Mouse (Mus musculus): ENCODE data around the gene Slc17a9. TPM values are rescaled to one million over a fixed set of nuclear protein-coding genes. Genes with fewer than 3 reads are reported as not detected.
"Not testable (repeated sequence)": the region's sequence is repeated elsewhere in the genome, so short reads cannot be mapped to it uniquely, and the experiment has no call there.

The Slc17a9 gene
- total and polyA plus RNA-seq, 3 experiments = 6.7 to 16.1 TPM; not detected in 1

DNA sequence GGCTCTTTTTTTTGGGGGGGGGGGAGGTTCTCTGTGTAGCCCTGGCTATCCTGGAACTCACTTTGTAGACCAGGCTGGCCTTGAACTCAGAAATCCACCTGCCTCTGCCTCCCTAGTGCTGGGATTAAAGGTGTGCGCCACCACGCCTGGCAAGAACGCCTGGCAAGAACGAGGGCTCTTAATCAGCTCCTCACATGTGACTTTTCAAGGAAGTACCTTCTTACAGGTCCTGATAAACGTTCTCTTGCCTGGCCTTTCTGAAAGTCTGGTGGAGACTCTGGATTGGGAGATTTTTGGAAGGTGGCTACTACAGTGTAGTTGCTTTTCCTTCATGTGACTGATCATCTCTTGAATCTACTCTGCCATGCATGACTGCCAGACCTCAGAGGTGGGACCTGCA lies 2.3 kb upstream of the Slc17a9 start:
- H3K27me3 ChIP-seq (ENCODE audit: control insufficient read depth in 1 of 2, insufficient read depth in 2 of 2, low read length in 2 of 2); H3K4me3 ChIP-seq (ENCODE audit: control insufficient read depth in 1 of 2, insufficient read depth in 1 of 2, low read depth in 2 of 2, low read length in 2 of 2); H3K9me3 ChIP-seq (replicated peaks; ENCODE audit: insufficient read depth, low read length); H3K9ac ChIP-seq (ENCODE audit: control insufficient read depth, low read depth, low read length, poor library complexity, severe bottlenecking); H3K79me2 ChIP-seq (ENCODE audit: control insufficient read depth, insufficient read depth, low read length, poor library complexity): not testable (repeated sequence)
- TF ChIP-seq USF1 (IDR thresholded peaks at IDR 0.05; ENCODE audit: low read depth, low read length) (peak; percentile 62; the same call in 1 of the 2 replicates), TBP (IDR thresholded peaks at IDR 0.05; ENCODE audit: low read depth, low read length) (peak; percentile 92), MAX (IDR thresholded peaks at IDR 0.05; ENCODE audit: low read length) (peak; percentile 35; the same call in 1 of the 2 replicates), ETS1 (IDR thresholded peaks at IDR 0.05; ENCODE audit: low read depth, low read length) (peak; percentile 57; the same call in 1 of the 2 replicates), TAL1 (IDR thresholded peaks at IDR 0.05; ENCODE audit: low read length) (peak; percentile 34; the same call in 1 of the 2 replicates), MYC (IDR thresholded peaks at IDR 0.05; ENCODE audit: low read depth, low read length) (0 out of 2 replicates have a peak, but pooled peaks have one; percentile 28), EP300 (IDR thresholded peaks at IDR 0.05; ENCODE audit: low read depth in 1 of 2, low read length in 2 of 2) (peak in 1 of 2 experiments; percentile 47; a peak in 1 of 4 replicates), GATA1 (IDR thresholded peaks at IDR 0.05; ENCODE audit: low read depth, low read length) (peak; percentile 46)
- Histone ChIP-seq H3K36me3 (ENCODE audit: control insufficient read depth in 1 of 2, insufficient read depth in 2 of 2, low read length in 2 of 2) (peaks cover 17 to 36% of the 10 kb centered on the region in 2 experiments), H3K27ac (ENCODE audit: control insufficient read depth, low read depth, low read length) (peak overlapping the region; percentile 47), H3K4me1 (ENCODE audit: control insufficient read depth in 1 of 2, insufficient read depth in 2 of 2, low read length in 2 of 2) (peaks cover 15 to 43% of the 10 kb centered on the region in 2 experiments)
- peak; percentile 63 for DNase-seq (ENCODE audit: low read depth, low spot score)

DNA sequence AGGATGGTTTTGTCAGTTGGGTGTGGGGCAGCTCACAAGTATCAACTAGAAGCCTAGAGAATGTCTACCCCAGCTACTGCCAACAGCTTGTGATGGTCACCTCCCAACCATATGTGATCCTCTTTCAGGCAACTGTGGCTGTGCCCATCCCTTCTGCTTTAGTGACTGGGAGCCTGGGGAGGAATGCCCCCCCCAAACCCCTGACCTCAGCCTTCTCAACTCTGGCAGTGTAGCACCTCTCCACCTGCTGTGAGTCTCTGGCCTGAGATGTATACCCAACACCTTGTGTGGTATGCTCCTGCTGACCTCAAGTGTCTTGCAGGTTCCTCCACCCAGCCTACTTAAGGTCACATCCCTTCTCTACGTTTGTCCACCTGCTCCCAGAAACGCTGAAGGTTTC lies 1.2 kb upstream of the Slc17a9 start:
- Histone ChIP-seq H3K27me3 (ENCODE audit: control insufficient read depth in 1 of 2, insufficient read depth in 2 of 2, low read length in 2 of 2) (no peaks in the 10 kb centered on the region), H3K9ac (ENCODE audit: control insufficient read depth, low read depth, low read length, poor library complexity, severe bottlenecking) (no peak overlapping the region), H3K4me1 (ENCODE audit: control insufficient read depth in 1 of 2, insufficient read depth in 2 of 2, low read length in 2 of 2) (peaks cover 15 to 53% of the 10 kb centered on the region in 2 experiments), H3K79me2 (ENCODE audit: control insufficient read depth, insufficient read depth, low read length, poor library complexity) (peaks cover 4% of the 10 kb centered on the region; the same call in 1 of the 2 replicates), H3K36me3 (ENCODE audit: control insufficient read depth in 1 of 2, insufficient read depth in 2 of 2, low read length in 2 of 2) (peaks cover 13 to 44% of the 10 kb centered on the region in 2 experiments), H3K4me3 (ENCODE audit: control insufficient read depth in 1 of 2, insufficient read depth in 1 of 2, low read depth in 2 of 2, low read length in 2 of 2) (no peak overlapping the region), H3K9me3 (replicated peaks; ENCODE audit: insufficient read depth, low read length) (no peaks in the 10 kb centered on the region), H3K27ac (ENCODE audit: control insufficient read depth, low read depth, low read length) (peak overlapping the region; percentile 5; the same call in 1 of the 2 replicates)
- TF ChIP-seq MAX (IDR thresholded peaks at IDR 0.05; ENCODE audit: low read length) = no peak
- TF ChIP-seq RAD21 (IDR thresholded peaks at IDR 0.05; ENCODE audit: low read depth, low read length) = no peak
- no peak for TF ChIP-seq ZKSCAN1 (IDR thresholded peaks at IDR 0.05; ENCODE audit: low read depth, low read length)
- TF ChIP-seq GATA1 (IDR thresholded peaks at IDR 0.05; ENCODE audit: low read depth, low read length) = no peak
- TF ChIP-seq EP300 (IDR thresholded peaks at IDR 0.05; ENCODE audit: low read depth in 1 of 2, low read length in 2 of 2) = no peak
- TF ChIP-seq KAT2A (conservative IDR thresholded peaks at IDR 0.05; ENCODE audit: low read depth, low read length) = no peak
- no peak for DNase-seq (ENCODE audit: low read depth, low spot score)

DNA sequence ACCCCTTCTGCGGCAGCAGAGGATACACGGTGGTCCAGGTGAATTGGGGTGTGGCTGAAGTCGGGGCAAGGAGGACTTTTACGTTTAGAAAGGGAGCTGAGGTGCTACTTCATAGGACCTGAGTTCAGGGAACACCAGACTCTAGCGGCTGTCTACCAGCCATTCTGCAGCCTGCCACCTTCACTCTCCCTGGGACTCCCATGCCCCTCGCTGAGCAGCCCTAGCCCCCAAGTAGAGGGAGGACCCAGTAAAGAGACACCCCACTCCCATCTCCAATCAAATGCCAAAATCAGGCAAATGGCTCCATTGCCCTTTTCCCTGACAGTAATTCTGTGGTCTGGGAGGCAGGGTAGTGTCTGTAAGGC lies 333 bp downstream of the Slc17a9 start:
- Histone ChIP-seq H3K79me2 (ENCODE audit: control insufficient read depth, insufficient read depth, low read length, poor library complexity) (peaks cover 4% of the 10 kb centered on the region; the same call in 1 of the 2 replicates), H3K4me3 (ENCODE audit: control insufficient read depth in 1 of 2, insufficient read depth in 1 of 2, low read depth in 2 of 2, low read length in 2 of 2) (peak overlapping the region; percentile 48 to 59), H3K9me3 (replicated peaks; ENCODE audit: insufficient read depth, low read length) (no peaks in the 10 kb centered on the region), H3K36me3 (ENCODE audit: control insufficient read depth in 1 of 2, insufficient read depth in 2 of 2, low read length in 2 of 2) (peaks cover 2 to 46% of the 10 kb centered on the region in 2 experiments; a peak in 3 of 4 replicates), H3K27me3 (ENCODE audit: control insufficient read depth in 1 of 2, insufficient read depth in 2 of 2, low read length in 2 of 2) (no peaks in the 10 kb centered on the region), H3K9ac (ENCODE audit: control insufficient read depth, low read depth, low read length, poor library complexity, severe bottlenecking) (peak overlapping the region; percentile 75), H3K4me1 (ENCODE audit: control insufficient read depth in 1 of 2, insufficient read depth in 2 of 2, low read length in 2 of 2) (peaks cover 15 to 54% of the 10 kb centered on the region in 2 experiments), H3K27ac (ENCODE audit: control insufficient read depth, low read depth, low read length) (peak overlapping the region; percentile 72)
- 0 out of 4 replicates have a peak, but pooled peaks have one; percentile 1 for TF ChIP-seq POLR2A (IDR thresholded peaks at IDR 0.05; ENCODE audit: control insufficient read depth in 1 of 2, insufficient read depth in 1 of 2, low read depth in 1 of 2, low read length in 2 of 2, poor library complexity in 1 of 2)
- no peak for TF ChIP-seq UBTF (IDR thresholded peaks at IDR 0.05; ENCODE audit: borderline replicate concordance, insufficient read depth, low read depth, low read length)
- DNase-seq (ENCODE audit: low read depth, low spot score) = no peak

Measured in MEL (cell line).